Mouse (Mus musculus) kidney, postnatal 4 days (tissue): ENCODE data around the gene D2hgdh.
"Not testable (repeated sequence)": the region's sequence is repeated elsewhere in the genome, so short reads cannot be mapped to it uniquely, and the experiment has no call there.

Experiments
- DNase-seq, 2 experiments: peaks; one replicate each; pipeline ENCODE4 v3.0.0; 2021; ENCODE audit warnings: mixed read lengths in 2 of 2

D2hgdh gene

GRCm38 (mm10) chr1:93832754-93833360 lies 8.1 kb downstream of the D2hgdh start:
- DNase-seq, result not testable (repeated sequence)

- no peak for DNase-seq
Measured at GRCm38 (mm10) chr1:93834671-93835150, 10.0 kb downstream of the D2hgdh start.

GRCm38 (mm10) chr1:93835211-93835610 lies 10.5 kb downstream of the D2hgdh start:
- DNase-seq, result no peak

- no peak for DNase-seq
Measured at GRCm38 (mm10) chr1:93835876-93836531, 11.3 kb downstream of the D2hgdh start.

- DNase-seq, result no peak
Measured at GRCm38 (mm10) chr1:93836532-93836913, 11.8 kb downstream of the D2hgdh start.

GRCm38 (mm10) chr1:93837335-93837734 lies 12.6 kb downstream of the D2hgdh start:
- no peak for DNase-seq

GRCm38 (mm10) chr1:93838569-93838968 lies 13.9 kb downstream of the D2hgdh start:
- DNase-seq, result not testable (repeated sequence)

- not testable (repeated sequence) for DNase-seq
Measured at GRCm38 (mm10) chr1:93845766-93846366, 21.2 kb downstream of the D2hgdh start.

GRCm38 (mm10) chr1:93855790-93856189 lies 31.1 kb downstream of the D2hgdh start:
- not testable (repeated sequence) for DNase-seq

GRCm38 (mm10) chr1:93857370-93857769 lies 32.7 kb downstream of the D2hgdh start:
- no peak for DNase-seq

GRCm38 (mm10) chr1:93857991-93858390 lies 33.3 kb downstream of the D2hgdh start:
- DNase-seq, result no peak

GRCm38 (mm10) chr1:93859619-93860018 lies 34.9 kb downstream of the D2hgdh start:
- DNase-seq, result no peak

- not testable (repeated sequence) for DNase-seq
Measured at GRCm38 (mm10) chr1:93861048-93861447, 36.3 kb downstream of the D2hgdh start, which contains the start of gene Gal3st2. Gene Gal3st2, plus strand, starts transcription at chr1:93861306.

GRCm38 (mm10) chr1:93871594-93872105 lies 46.9 kb downstream of the D2hgdh start:
- not testable (repeated sequence) for DNase-seq

- not testable (repeated sequence) for DNase-seq
Measured at GRCm38 (mm10) chr1:93874405-93874804, 49.7 kb downstream of the D2hgdh start.

- DNase-seq, result not testable (repeated sequence)
Measured at GRCm38 (mm10) chr1:93881778-93882177, 57.1 kb downstream of the D2hgdh start.

- not testable (repeated sequence) for DNase-seq
Measured at GRCm38 (mm10) chr1:93890936-93891335, 66.2 kb downstream of the D2hgdh start.

- DNase-seq, result not testable (repeated sequence)
Measured at GRCm38 (mm10) chr1:93897395-93897794, 72.7 kb downstream of the D2hgdh start.

GRCm38 (mm10) chr1:93901291-93901690 lies 76.6 kb downstream of the D2hgdh start:
- DNase-seq, result not testable (repeated sequence)
